Mouse (Mus musculus) ES-E14 (cell line): Measurements from ENCODE around the gene Adssl1. TPM values are rescaled to one million over a fixed set of nuclear protein-coding genes. Genes with fewer than 3 reads are reported as not detected.

Experiments
- DNase-seq: peaks from one replicate; pipeline ENCODE4 v3.0.0-alpha.2; 2013; ENCODE audit warnings: low read depth, low spot score
- H3K27ac ChIP-seq: 2 replicates; pipeline ENCODE4 v1.5.1; 2012; ENCODE audit warnings: low read depth, mild to moderate bottlenecking, low read length, moderate library complexity, mixed read lengths; ENCODE audit not compliant: poor library complexity, insufficient read depth, severe bottlenecking
- H3K36me3 ChIP-seq: 2 replicates; pipeline ENCODE4 v1.6.1; 2012; ENCODE audit warnings: mild to moderate bottlenecking, low read length, moderate library complexity, mixed read lengths; ENCODE audit not compliant: control insufficient read depth, poor library complexity, insufficient read depth, severe bottlenecking
- H3K4me1 ChIP-seq, 2 experiments: fragments of 150-350 bp in 1 of 2; sonication (generic) in 1 of 2; 2 replicates each; pipeline ENCODE4 v1.6.1; 2012; ENCODE audit warnings: low read length in 2 of 2, mild to moderate bottlenecking in 1 of 2, mixed read lengths in 1 of 2; ENCODE audit not compliant: control insufficient read depth in 2 of 2, insufficient read depth in 2 of 2, poor library complexity in 1 of 2
- H3K4me3 ChIP-seq, 2 experiments: fragments of 150-350 bp in 1 of 2; sonication (generic) in 1 of 2; 2 replicates each; pipeline ENCODE4 v1.5.1; 2012; ENCODE audit warnings: low read length in 2 of 2, low read depth in 1 of 2, mild to moderate bottlenecking in 1 of 2, mixed read lengths in 1 of 2; ENCODE audit not compliant: insufficient read depth in 1 of 2, poor library complexity in 1 of 2, severe bottlenecking in 1 of 2
- H3K9ac ChIP-seq: 2 replicates; pipeline ENCODE4 v1.6.1; 2012; ENCODE audit warnings: low read depth, mild to moderate bottlenecking, low read length, mixed read lengths; ENCODE audit not compliant: poor library complexity, insufficient read depth, severe bottlenecking
- H3K9me3 ChIP-seq: fragments of 150-350 bp; sonication (generic); 2 replicates; pipeline ENCODE4 v1.6.1; 2012; ENCODE audit warnings: low read depth, mild to moderate bottlenecking, low read length; ENCODE audit not compliant: control insufficient read depth, insufficient read depth
- CHD2 ChIP-seq: IDR thresholded peaks from 2 replicates; pipeline ENCODE4 v1.6.1; 2014; ENCODE audit warnings: mild to moderate bottlenecking, low read depth, low read length, inconsistent platforms
- HCFC1 ChIP-seq: IDR thresholded peaks from 2 replicates; pipeline ENCODE4 v1.6.1; 2012; ENCODE audit warnings: low read length, inconsistent platforms, borderline replicate concordance; ENCODE audit not compliant: insufficient read depth
- MAFK ChIP-seq: IDR thresholded peaks from 2 replicates; pipeline ENCODE4 v1.6.1; 2014; ENCODE audit warnings: mild to moderate bottlenecking, low read depth, low read length, inconsistent platforms; ENCODE audit not compliant: insufficient read depth
- ZC3H11A ChIP-seq: IDR thresholded peaks from 2 replicates; pipeline ENCODE4 v1.6.1; 2012; ENCODE audit warnings: low read depth, mild to moderate bottlenecking, inconsistent platforms, low read length, borderline replicate concordance
- ZNF384 ChIP-seq: IDR thresholded peaks from 2 replicates; pipeline ENCODE4 v1.6.1; 2012; ENCODE audit warnings: low read depth, low read length, inconsistent platforms
- in situ Hi-C, 2 experiments: fragments of 600-800 bp; cut with MboI; formaldehyde crosslinking; loops; one replicate each; pipeline ENCODE4 v1.15.1; 2025; ENCODE audit warnings: low sequenced_read_pairs in 2 of 2, inconsistent platforms in 1 of 2; ENCODE audit not compliant: unreplicated experiment in 2 of 2
- total RNA-seq: library from RNA; depleted of rRNA; stranded (reverse); fragments of 300-350 nt; gene quantifications from 2 replicates; pipeline ENCODE4 v1.2.3, GENCODE M21; 2012; rRNA removed

Gene Adssl1
- total RNA-seq: 2.0 and 2.4 TPM in 2 replicates

DNA sequence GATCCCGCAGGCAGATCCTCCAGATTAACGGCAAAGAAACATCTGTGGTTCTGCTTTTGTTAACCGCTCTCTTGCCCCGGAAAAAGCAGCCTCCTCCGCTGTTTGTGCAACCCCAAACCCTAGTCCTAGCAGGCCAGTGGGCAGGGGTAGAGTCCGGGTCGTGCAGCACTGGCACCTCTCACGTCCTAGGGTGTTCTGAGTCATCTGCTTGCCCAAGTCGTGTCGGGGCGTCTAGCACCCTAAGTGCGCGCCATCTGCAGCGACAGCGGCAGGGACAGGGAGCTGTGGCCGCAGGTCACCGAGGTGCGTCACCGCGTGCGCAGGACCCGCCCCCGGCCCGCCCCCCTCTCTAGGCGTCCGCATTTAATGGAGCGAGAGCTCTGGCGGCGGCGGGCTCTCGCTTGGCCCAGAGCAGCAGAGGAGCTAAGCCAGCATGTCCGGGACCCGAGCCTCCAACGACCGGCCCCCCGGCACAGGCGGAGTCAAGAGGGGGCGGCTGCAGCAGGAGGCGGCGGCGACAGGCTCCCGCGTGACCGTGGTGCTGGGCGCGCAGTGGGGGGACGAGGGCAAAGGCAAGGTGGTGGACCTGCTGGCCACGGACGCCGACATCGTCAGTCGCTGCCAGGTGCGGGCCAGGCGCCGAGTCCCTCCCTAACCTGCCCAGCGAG, at the start of gene Adssl1:
Gene Adssl1, plus strand, starts transcription at position 360 of the 668 bp plus-strand sequence.
- TF ChIP-seq HCFC1 (no peak), ZC3H11A (no peak), MAFK (no peak), ZNF384 (no peak), CHD2 (no peak)
- in situ Hi-C loops: loop anchor here in 1 of 2 experiments (5.0 kb wide), 1 partner anchor 63 kb away; no protein-coding TSS in a partner anchor
- peaks cover 3 to 24% of the 10 kb centered on the region in 2 experiments; a peak in 1 of 4 replicates for H3K4me1 ChIP-seq
- peak within 1 kb of the TSS; percentile 69 to 78 for H3K4me3 ChIP-seq
- H3K27ac ChIP-seq: no peak within 1 kb of the TSS
- no peaks in the 10 kb centered on the region for H3K9me3 ChIP-seq
- no peak for DNase-seq
- no peaks in the 10 kb centered on the region for H3K36me3 ChIP-seq
- H3K9ac ChIP-seq: peak within 1 kb of the TSS; percentile 76

DNA sequence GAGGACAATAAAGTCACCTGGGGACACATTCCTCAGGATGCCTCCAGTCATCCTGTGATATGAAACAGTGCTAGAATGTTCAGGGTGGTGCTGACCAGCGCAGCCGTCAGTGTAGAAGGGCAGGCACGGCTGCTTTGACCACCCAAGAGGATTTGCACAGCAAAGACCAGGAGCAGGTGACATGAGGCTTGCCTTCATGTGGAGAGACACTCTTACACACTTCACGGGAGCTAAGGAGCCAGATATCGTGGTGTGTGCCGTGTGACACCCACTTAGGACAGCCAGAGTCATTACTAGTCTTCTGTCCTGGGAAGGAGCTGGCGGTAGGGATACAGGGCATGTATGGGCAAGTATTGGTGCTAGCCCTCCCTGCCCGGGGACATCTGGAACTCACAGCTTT, 49.7 kb upstream of the Adssl1 start:
- no peak for TF ChIP-seq ZC3H11A
- TF ChIP-seq MAFK: no peak
- no peak for TF ChIP-seq ZNF384
- no peak for TF ChIP-seq CHD2
- no peak for TF ChIP-seq HCFC1
- Histone ChIP-seq H3K36me3 (no peaks in the 10 kb centered on the region), H3K4me1 (peaks cover 0 to 3% of the 10 kb centered on the region in 2 experiments; a peak in 1 of 4 replicates), H3K9ac (no peak overlapping the region), H3K27ac (no peak overlapping the region), H3K4me3 (no peak overlapping the region), H3K9me3 (no peaks in the 10 kb centered on the region)
- DNase-seq: no peak
- in situ Hi-C loops: no loop called here

DNA sequence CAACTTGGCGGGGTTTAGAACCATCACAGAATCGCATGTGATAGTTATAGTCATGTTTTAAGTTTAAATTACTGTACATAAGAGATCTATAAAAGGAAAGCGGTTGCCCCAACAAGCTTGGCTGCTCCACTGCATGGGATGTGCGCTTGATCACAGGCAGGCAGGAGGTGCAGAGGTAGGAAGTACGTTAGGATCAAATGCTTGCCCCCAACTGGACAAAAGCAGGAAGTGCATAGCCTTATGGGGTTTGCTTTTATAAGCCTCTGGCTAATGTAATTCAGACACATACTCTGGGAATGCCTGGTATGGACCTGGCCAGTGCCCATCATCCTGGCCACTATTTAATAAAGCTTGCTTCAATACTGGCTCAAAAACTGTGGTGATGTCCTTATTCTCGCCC, 48.8 kb upstream of the Adssl1 start:
- H3K4me1 ChIP-seq: peaks cover 0 to 7% of the 10 kb centered on the region in 2 experiments; a peak in 2 of 4 replicates
- no peak overlapping the region for H3K27ac ChIP-seq
- H3K9me3 ChIP-seq: no peaks in the 10 kb centered on the region
- H3K4me3 ChIP-seq: no peak overlapping the region
- no peak for DNase-seq
- no peak overlapping the region for H3K9ac ChIP-seq
- TF ChIP-seq MAFK: no peak
- no peak for TF ChIP-seq ZC3H11A
- TF ChIP-seq ZNF384: no peak
- no peak for TF ChIP-seq CHD2
- TF ChIP-seq HCFC1: no peak
- in situ Hi-C loops: no loop called here
- no peaks in the 10 kb centered on the region for H3K36me3 ChIP-seq

DNA sequence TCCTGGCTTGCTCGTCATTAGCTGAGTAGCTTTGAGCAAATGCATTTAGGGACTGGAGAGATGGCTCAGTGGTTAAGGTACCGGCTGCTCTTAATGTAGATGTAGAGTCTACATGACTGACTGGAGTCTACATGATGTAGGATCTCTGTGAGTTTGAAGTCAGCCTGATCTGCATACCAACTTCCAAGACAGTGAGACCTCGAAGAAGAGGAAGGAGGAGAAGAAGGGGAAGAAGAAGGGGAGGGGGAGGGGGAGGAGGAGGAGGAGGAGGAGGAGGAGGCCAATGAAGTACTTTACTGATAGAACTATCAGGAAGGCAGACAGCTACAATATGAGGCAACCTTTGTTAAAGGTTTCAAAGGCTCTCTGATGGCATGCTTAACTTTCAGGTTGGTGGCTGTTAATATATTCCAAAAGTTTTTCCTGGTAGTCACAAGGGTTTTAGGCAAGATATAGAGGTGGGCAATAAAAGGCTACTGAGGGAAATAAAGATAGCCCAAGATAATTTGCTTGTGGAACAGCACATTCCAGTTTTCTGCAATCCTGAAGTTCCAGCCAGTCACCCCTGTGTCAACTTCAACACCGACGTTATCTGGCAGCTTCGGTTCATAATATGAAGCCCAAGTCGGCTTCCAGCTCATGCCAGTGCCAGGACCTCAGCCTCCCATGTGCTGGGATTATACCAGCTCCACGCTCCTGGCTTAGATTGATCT, 44.4 kb upstream of the Adssl1 start:
- DNase-seq: no peak
- in situ Hi-C loops: no loop called here
- TF ChIP-seq HCFC1 (no peak), ZC3H11A (no peak), MAFK (no peak), CHD2 (no peak), ZNF384 (no peak)
- Histone ChIP-seq H3K36me3 (no peaks in the 10 kb centered on the region), H3K4me3 (no peak overlapping the region), H3K9me3 (no peaks in the 10 kb centered on the region), H3K27ac (no peak overlapping the region), H3K4me1 (peaks cover 0 to 20% of the 10 kb centered on the region in 2 experiments; a peak in 3 of 4 replicates), H3K9ac (no peak overlapping the region)
